Mouse (Mus musculus): Measurements from ENCODE around the gene Hist1h4b. TPM values are rescaled to one million over a fixed set of nuclear protein-coding genes. Genes with fewer than 3 reads are reported as not detected.

Gene Hist1h4b
- polyA plus RNA-seq, 2 experiments, result 4.4 to 26.6 TPM

DNA sequence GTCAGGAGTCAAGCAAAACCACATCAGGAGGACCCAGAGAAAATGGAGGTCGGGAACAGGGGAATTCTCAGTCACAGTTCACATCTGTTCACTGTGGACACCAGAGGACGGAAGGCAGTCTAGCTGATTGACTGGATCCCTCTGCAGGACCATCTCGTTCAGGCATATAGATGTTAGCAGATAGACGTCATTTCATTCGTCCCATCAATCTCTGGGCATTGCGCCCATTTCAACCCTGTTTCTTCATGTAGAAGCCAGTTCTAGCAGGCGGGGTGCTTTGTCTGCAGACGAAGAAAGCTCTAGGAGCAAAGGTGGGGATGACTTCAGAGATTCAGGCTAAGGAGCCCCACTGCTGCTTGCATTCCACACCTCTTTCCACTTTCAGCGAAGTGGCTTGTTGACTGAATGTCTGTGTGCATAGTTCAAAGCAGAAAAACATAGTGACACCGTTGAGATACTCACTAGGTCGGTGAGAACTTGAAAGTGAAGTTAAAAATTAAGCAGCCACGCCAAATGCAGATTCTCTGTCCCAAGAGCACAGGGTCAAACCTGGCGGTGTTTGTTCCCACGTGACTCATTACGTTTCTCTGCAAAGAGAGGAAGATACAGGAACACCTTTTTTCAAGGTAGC is 49.7 kb downstream of the Hist1h4b start, which contains the start of gene Slc17a2:
Gene Slc17a2 (plus strand): TSS at position 572 of the 631 bp plus-strand sequence.
- Histone ChIP-seq H3K4me2 (replicated peaks; ENCODE audit: low read depth, low read length, severe bottlenecking) (no peak within 1 kb of the TSS), H3K4me3 (replicated peaks; ENCODE audit: low read length) (no peak within 1 kb of the TSS), H3K4me1 (ENCODE audit: control insufficient read depth, insufficient read depth, low read length) (no peaks in the 10 kb centered on the region), H3K36me3 (ENCODE audit: control insufficient read depth, insufficient read depth, low read length) (no peaks in the 10 kb centered on the region), H3K27ac (replicated peaks; ENCODE audit: low read depth, low read length) (no peak within 1 kb of the TSS), H3K9me3 (ENCODE audit: control insufficient read depth, low read length) (no peaks in the 10 kb centered on the region), H3K9ac (ENCODE audit: low read depth, low read length, severe bottlenecking) (no peak within 1 kb of the TSS), H3K27me3 (ENCODE audit: control insufficient read depth, insufficient read depth, low read length) (no peaks in the 10 kb centered on the region)
- WGBS, result 86% methylated on average over 15 of the region's 15 CpGs
- ATAC-seq (ENCODE audit: low FRiP score, low read depth) (no peak), DNase-seq (ENCODE audit: low spot score) (no peak)
- no peak for TF ChIP-seq POLR2A (IDR thresholded peaks at IDR 0.05; ENCODE audit: borderline replicate concordance, extremely low read depth, insufficient read depth, insufficient read length)

Small RNA genes within 50 kb of the gene (microRNA-seq; reads per million reads assigned to microRNA genes)
- gene Gm44314 (not detected), gene Gm44484 (not detected)

Other genes with a start within 250 kb of the Hist1h4b start
Only the 30 nearest of the 37 such genes appear.
- 0.50 and 0.62 TPM in 2 replicates for gene Hist1h1d, start 203.8 kb upstream of the Hist1h4b start, polyA plus RNA-seq (2012; rRNA removed)
- gene Hist1h1d, start 203.8 kb upstream of the Hist1h4b start, polyA plus RNA-seq (2014; fragmentation: Nextera tagmentation; extraction: Ambion mirVana), result 0.47 and 0.61 TPM in 2 replicates
- 36.1 and 54.1 TPM in 2 replicates for gene Hist1h3e, start 194.6 kb upstream of the Hist1h4b start, polyA plus RNA-seq (2012; rRNA removed)
- 6.7 and 7.0 TPM in 2 replicates for gene Hist1h3e, start 194.6 kb upstream of the Hist1h4b start, polyA plus RNA-seq (2014; fragmentation: Nextera tagmentation; extraction: Ambion mirVana)
- gene Hist1h2ae, start 185.8 kb upstream of the Hist1h4b start, polyA plus RNA-seq (2012; rRNA removed), result 19.8 and 35.0 TPM in 2 replicates
- 103 and 109 TPM in 2 replicates for gene Hist1h2ae, start 185.8 kb upstream of the Hist1h4b start, polyA plus RNA-seq (2014; fragmentation: Nextera tagmentation; extraction: Ambion mirVana)
- gene Hist1h2bg, start 185.6 kb upstream of the Hist1h4b start, polyA plus RNA-seq (2012; rRNA removed), result 38.9 and 60.8 TPM in 2 replicates
- 6.9 and 10.0 TPM in 2 replicates for gene Hist1h2bg, start 185.6 kb upstream of the Hist1h4b start, polyA plus RNA-seq (2014; fragmentation: Nextera tagmentation; extraction: Ambion mirVana)
- 17.8 and 25.9 TPM in 2 replicates for gene Hist1h2bf, start 182.8 kb upstream of the Hist1h4b start, polyA plus RNA-seq (2012; rRNA removed)
- gene Hist1h2bf, start 182.8 kb upstream of the Hist1h4b start, polyA plus RNA-seq (2014; fragmentation: Nextera tagmentation; extraction: Ambion mirVana), result 5.3 and 8.5 TPM in 2 replicates
- 6.1 and 13.9 TPM in 2 replicates for gene Hist1h2ad, start 182.6 kb upstream of the Hist1h4b start, polyA plus RNA-seq (2012; rRNA removed)
- 1.2 and 5.3 TPM in 2 replicates for gene Hist1h2ad, start 182.6 kb upstream of the Hist1h4b start, polyA plus RNA-seq (2014; fragmentation: Nextera tagmentation; extraction: Ambion mirVana)
- 30.0 and 33.8 TPM in 2 replicates for gene Hist1h3d, start 181.2 kb upstream of the Hist1h4b start, polyA plus RNA-seq (2012; rRNA removed)
- gene Hist1h3d, start 181.2 kb upstream of the Hist1h4b start, polyA plus RNA-seq (2014; fragmentation: Nextera tagmentation; extraction: Ambion mirVana), result 6.8 and 10.4 TPM in 2 replicates
- 9.4 and 9.8 TPM in 2 replicates for gene Hist1h4d, start 175.4 kb upstream of the Hist1h4b start, polyA plus RNA-seq (2012; rRNA removed)
- 95.5 and 101 TPM in 2 replicates for gene Hist1h4d, start 175.4 kb upstream of the Hist1h4b start, polyA plus RNA-seq (2014; fragmentation: Nextera tagmentation; extraction: Ambion mirVana)
- 3.0 and 3.4 TPM in 2 replicates for gene Hist1h2be, start 135.9 kb upstream of the Hist1h4b start, polyA plus RNA-seq (2012; rRNA removed)
- 1.2 and 1.5 TPM in 2 replicates for gene Hist1h2be, start 135.9 kb upstream of the Hist1h4b start, polyA plus RNA-seq (2014; fragmentation: Nextera tagmentation; extraction: Ambion mirVana)
- gene Hist1h1e, start 134.5 kb upstream of the Hist1h4b start, polyA plus RNA-seq (2012; rRNA removed), result 7.4 and 7.7 TPM in 2 replicates
- gene Hist1h1e, start 134.5 kb upstream of the Hist1h4b start, polyA plus RNA-seq (2014; fragmentation: Nextera tagmentation; extraction: Ambion mirVana), result 15.8 and 16.4 TPM in 2 replicates
- gene Hist1h2ac, start 73.1 kb upstream of the Hist1h4b start, polyA plus RNA-seq (2012; rRNA removed), result 1.6 and 2.7 TPM in 2 replicates
- gene Hist1h2ac, start 73.1 kb upstream of the Hist1h4b start, polyA plus RNA-seq (2014; fragmentation: Nextera tagmentation; extraction: Ambion mirVana), result 0.65 and 0.78 TPM in 2 replicates
- 48.2 and 49.5 TPM in 2 replicates for gene Hist1h2bc, start 72.8 kb upstream of the Hist1h4b start, polyA plus RNA-seq (2012; rRNA removed)
- gene Hist1h2bc, start 72.8 kb upstream of the Hist1h4b start, polyA plus RNA-seq (2014; fragmentation: Nextera tagmentation; extraction: Ambion mirVana), result 34.9 and 44.4 TPM in 2 replicates
- 0.20 and 0.33 TPM in 2 replicates for gene Hist1h1t, start 61.2 kb upstream of the Hist1h4b start, polyA plus RNA-seq (2012; rRNA removed)
- gene Hist1h1t, start 61.2 kb upstream of the Hist1h4b start, polyA plus RNA-seq (2014; fragmentation: Nextera tagmentation; extraction: Ambion mirVana), result 0.21 TPM in 1 of 2 replicates, not detected in the other
- gene Hist1h4c, start 58.6 kb upstream of the Hist1h4b start, polyA plus RNA-seq (2012; rRNA removed), result 5.6 and 10.0 TPM in 2 replicates
- 8.7 and 10.2 TPM in 2 replicates for gene Hist1h4c, start 58.6 kb upstream of the Hist1h4b start, polyA plus RNA-seq (2014; fragmentation: Nextera tagmentation; extraction: Ambion mirVana)
- 3.6 and 4.5 TPM in 2 replicates for gene Hfe, start 46.2 kb upstream of the Hist1h4b start, polyA plus RNA-seq (2012; rRNA removed)
- gene Hfe, start 46.2 kb upstream of the Hist1h4b start, polyA plus RNA-seq (2014; fragmentation: Nextera tagmentation; extraction: Ambion mirVana), result 9.3 and 10.5 TPM in 2 replicates
- gene Hist1h1c, start 18.2 kb upstream of the Hist1h4b start, polyA plus RNA-seq (2012; rRNA removed), result 23.7 and 28.5 TPM in 2 replicates
- gene Hist1h1c, start 18.2 kb upstream of the Hist1h4b start, polyA plus RNA-seq (2014; fragmentation: Nextera tagmentation; extraction: Ambion mirVana), result 24.7 and 27.5 TPM in 2 replicates
- 41.4 and 92.0 TPM in 2 replicates for gene Hist1h3c, start 11.4 kb upstream of the Hist1h4b start, polyA plus RNA-seq (2012; rRNA removed)
- 8.1 and 12.0 TPM in 2 replicates for gene Hist1h3c, start 11.4 kb upstream of the Hist1h4b start, polyA plus RNA-seq (2014; fragmentation: Nextera tagmentation; extraction: Ambion mirVana)
- 13.5 and 15.9 TPM in 2 replicates for gene Hist1h2bb, start 10.3 kb upstream of the Hist1h4b start, polyA plus RNA-seq (2012; rRNA removed)
- gene Hist1h2bb, start 10.3 kb upstream of the Hist1h4b start, polyA plus RNA-seq (2014; fragmentation: Nextera tagmentation; extraction: Ambion mirVana), result 1.2 and 1.4 TPM in 2 replicates
- 37.1 and 40.4 TPM in 2 replicates for gene Hist1h2ab, start 5.9 kb upstream of the Hist1h4b start, polyA plus RNA-seq (2012; rRNA removed)
- 39.0 and 40.1 TPM in 2 replicates for gene Hist1h2ab, start 5.9 kb upstream of the Hist1h4b start, polyA plus RNA-seq (2014; fragmentation: Nextera tagmentation; extraction: Ambion mirVana)
- 52.4 and 65.5 TPM in 2 replicates for gene Hist1h3b, start 4.7 kb upstream of the Hist1h4b start, polyA plus RNA-seq (2012; rRNA removed)
- gene Hist1h3b, start 4.7 kb upstream of the Hist1h4b start, polyA plus RNA-seq (2014; fragmentation: Nextera tagmentation; extraction: Ambion mirVana), result 6.5 and 12.4 TPM in 2 replicates
- gene Hist1h4a, start 4.2 kb downstream of the Hist1h4b start, polyA plus RNA-seq (2012; rRNA removed), result 10.1 and 16.1 TPM in 2 replicates
- gene Hist1h4a, start 4.2 kb downstream of the Hist1h4b start, polyA plus RNA-seq (2014; fragmentation: Nextera tagmentation; extraction: Ambion mirVana), result 0.84 and 0.90 TPM in 2 replicates
- gene Hist1h3a, start 5.4 kb downstream of the Hist1h4b start, polyA plus RNA-seq (2012; rRNA removed), result 39.9 and 88.3 TPM in 2 replicates
- gene Hist1h3a, start 5.4 kb downstream of the Hist1h4b start, polyA plus RNA-seq (2014; fragmentation: Nextera tagmentation; extraction: Ambion mirVana), result 7.8 and 8.6 TPM in 2 replicates
- gene Hist1h1a, start 6.7 kb downstream of the Hist1h4b start, polyA plus RNA-seq (2012; rRNA removed), result 4.7 and 5.4 TPM in 2 replicates
- gene Hist1h1a, start 6.7 kb downstream of the Hist1h4b start, polyA plus RNA-seq (2014; fragmentation: Nextera tagmentation; extraction: Ambion mirVana), result 3.6 and 4.8 TPM in 2 replicates
- gene Trim38, start 12.9 kb downstream of the Hist1h4b start, polyA plus RNA-seq (2012; rRNA removed), result 0.04 and 0.13 TPM in 2 replicates
- not detected in 2 replicates for gene Trim38, start 12.9 kb downstream of the Hist1h4b start, polyA plus RNA-seq (2014; fragmentation: Nextera tagmentation; extraction: Ambion mirVana)
- gene Slc17a2, start 50.0 kb downstream of the Hist1h4b start, polyA plus RNA-seq (2012; rRNA removed), result 0.01 TPM in 1 of 2 replicates, not detected in the other
- not detected in 2 replicates for gene Slc17a2, start 50.0 kb downstream of the Hist1h4b start, polyA plus RNA-seq (2014; fragmentation: Nextera tagmentation; extraction: Ambion mirVana)
- 0.20 and 0.29 TPM in 2 replicates for gene Slc17a3, start 82.4 kb downstream of the Hist1h4b start, polyA plus RNA-seq (2012; rRNA removed)
- 0.39 and 0.44 TPM in 2 replicates for gene Slc17a3, start 82.4 kb downstream of the Hist1h4b start, polyA plus RNA-seq (2014; fragmentation: Nextera tagmentation; extraction: Ambion mirVana)
- gene Slc17a1, start 110.7 kb downstream of the Hist1h4b start, polyA plus RNA-seq (2012; rRNA removed), result 0.04 and 0.05 TPM in 2 replicates
- gene Slc17a1, start 110.7 kb downstream of the Hist1h4b start, polyA plus RNA-seq (2014; fragmentation: Nextera tagmentation; extraction: Ambion mirVana), result 0.30 TPM in 1 of 2 replicates, not detected in the other
- gene Slc17a4, start 158.0 kb downstream of the Hist1h4b start, polyA plus RNA-seq (2012; rRNA removed), result not detected in 2 replicates
- gene Slc17a4, start 158.0 kb downstream of the Hist1h4b start, polyA plus RNA-seq (2014; fragmentation: Nextera tagmentation; extraction: Ambion mirVana), result not detected in 2 replicates
- gene Hist1h2ba, start 177.1 kb downstream of the Hist1h4b start, polyA plus RNA-seq (2012; rRNA removed), result not detected in 2 replicates
- gene Hist1h2ba, start 177.1 kb downstream of the Hist1h4b start, polyA plus RNA-seq (2014; fragmentation: Nextera tagmentation; extraction: Ambion mirVana), result not detected in 2 replicates
- not detected in 2 replicates for gene Hist1h2aa, start 177.4 kb downstream of the Hist1h4b start, polyA plus RNA-seq (2012; rRNA removed)
- gene Hist1h2aa, start 177.4 kb downstream of the Hist1h4b start, polyA plus RNA-seq (2014; fragmentation: Nextera tagmentation; extraction: Ambion mirVana), result not detected in 2 replicates